Mouse (Mus musculus) heart, embryonic 12.5 days (tissue): ENCODE measurements around the gene Fzd2. TPM values are rescaled to one million over a fixed set of nuclear protein-coding genes. Genes with fewer than 3 reads are reported as not detected.
"Not testable (repeated sequence)": the region's sequence is repeated elsewhere in the genome, so short reads cannot be mapped to it uniquely, and the experiment has no call there.

ENCODE experiments used
- ATAC-seq: fragments of 200-750 bp; cut with Nextera tagmentation; 2 replicates; pipeline ENCODE4 v1.8.0; 2017; ENCODE audit warnings: moderate TSS enrichment, moderate library complexity; ENCODE audit not compliant: insufficient number of reproducible peaks, low FRiP score
- H3K27ac ChIP-seq: fragments of 300-500 bp; sonication (generic); 2 replicates; pipeline ENCODE4 v1.5.1; 2016; ENCODE audit warnings: mild to moderate bottlenecking, moderate library complexity; ENCODE audit not compliant: poor library complexity, severe bottlenecking
- H3K27me3 ChIP-seq: fragments of 300-500 bp; sonication (generic); replicated peaks from 2 replicates; pipeline ENCODE4 v1.6.1; 2016; ENCODE audit warnings: mild to moderate bottlenecking, moderate library complexity
- H3K36me3 ChIP-seq: fragments of 300-500 bp; sonication (generic); 2 replicates; pipeline ENCODE4 v1.6.1; 2016; ENCODE audit warnings: mild to moderate bottlenecking, moderate library complexity
- H3K4me1 ChIP-seq: fragments of 300-500 bp; sonication (generic); replicated peaks from 2 replicates; pipeline ENCODE4 v1.6.1; 2016; ENCODE audit warnings: mild to moderate bottlenecking
- H3K4me2 ChIP-seq: fragments of 300-500 bp; sonication (generic); 2 replicates; pipeline ENCODE4 v1.6.1; 2016; ENCODE audit warnings: mild to moderate bottlenecking, moderate library complexity
- H3K4me3 ChIP-seq: fragments of 300-500 bp; sonication (generic); 2 replicates; pipeline ENCODE4 v1.5.1; 2016; ENCODE audit warnings: mild to moderate bottlenecking
- H3K9ac ChIP-seq: fragments of 300-500 bp; sonication (generic); 2 replicates; pipeline ENCODE4 v1.6.1; 2016; ENCODE audit warnings: mild to moderate bottlenecking, moderate library complexity
- H3K9me3 ChIP-seq: fragments of 300-500 bp; sonication (generic); replicated peaks from 2 replicates; pipeline ENCODE4 v1.6.1; 2016; ENCODE audit warnings: mild to moderate bottlenecking, moderate library complexity
- WGBS: fragments of 180-500 bp; shearing (Covaris S2); methylation state at CpG from one replicate; pipeline ENCODE4 v1.1.7; 2016; 5-methylcytosine and 5-hydroxymethylcytosine counted together
- polyA plus RNA-seq: library from polyadenylated mRNA; unstranded; fragments of >200 nt; fragmentation: Nextera tagmentation; extraction: Ambion mirVana; gene quantifications from 2 replicates; pipeline ENCODE4 v1.2.1, GENCODE M21; 2016

Fzd2 gene
- polyA plus RNA-seq, result 32.0 and 33.8 TPM in 2 replicates

DNA sequence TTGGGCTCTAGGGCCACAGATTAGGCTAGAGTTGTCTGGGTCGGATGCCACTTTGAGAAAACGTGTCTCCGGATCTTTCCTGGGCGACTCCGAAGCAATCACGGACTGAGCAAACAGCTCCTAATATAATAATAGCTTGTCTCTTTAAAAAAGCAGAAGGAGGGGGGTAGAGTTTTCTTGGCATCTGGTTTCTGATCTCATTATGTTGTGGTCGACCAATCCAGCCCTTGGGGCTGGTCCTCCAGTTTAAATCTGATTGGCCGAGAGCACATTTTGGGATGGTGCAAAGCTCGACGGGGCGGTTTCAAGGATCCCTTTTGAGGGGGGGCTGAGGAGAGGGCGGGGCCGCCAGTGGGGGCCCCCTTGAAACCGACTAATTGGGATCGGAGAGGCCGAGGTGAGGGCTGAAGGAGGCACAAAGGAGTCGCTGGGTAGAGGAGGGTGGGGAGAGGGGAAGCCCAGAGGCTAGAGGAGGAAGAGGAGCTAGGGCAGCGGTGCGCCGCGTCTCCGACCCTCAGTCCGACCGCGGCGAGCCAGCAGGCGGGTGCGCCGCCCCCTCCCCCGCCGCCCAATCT lies at the start of gene Fzd2:
TSS of gene Fzd2 (plus strand) at position 387 of the 575 bp plus-strand sequence.
- under 1% methylated on average over 29 of the region's 31 CpGs for WGBS
- peak within 1 kb of the TSS; percentile 77 for H3K4me2 ChIP-seq
- H3K9ac ChIP-seq, result peak within 1 kb of the TSS; percentile 96
- no peaks in the 10 kb centered on the region for H3K27me3 ChIP-seq
- 0 out of 2 replicates have a peak, but pooled peaks cover 4% of the 10 kb centered on the region for H3K36me3 ChIP-seq
- peak within 1 kb of the TSS; percentile 90 for H3K4me3 ChIP-seq
- peak within 1 kb of the TSS; percentile 97 for H3K27ac ChIP-seq
- H3K4me1 ChIP-seq, result peaks cover 20% of the 10 kb centered on the region
- no peaks in the 10 kb centered on the region for H3K9me3 ChIP-seq
- peak; percentile 90 for ATAC-seq

DNA sequence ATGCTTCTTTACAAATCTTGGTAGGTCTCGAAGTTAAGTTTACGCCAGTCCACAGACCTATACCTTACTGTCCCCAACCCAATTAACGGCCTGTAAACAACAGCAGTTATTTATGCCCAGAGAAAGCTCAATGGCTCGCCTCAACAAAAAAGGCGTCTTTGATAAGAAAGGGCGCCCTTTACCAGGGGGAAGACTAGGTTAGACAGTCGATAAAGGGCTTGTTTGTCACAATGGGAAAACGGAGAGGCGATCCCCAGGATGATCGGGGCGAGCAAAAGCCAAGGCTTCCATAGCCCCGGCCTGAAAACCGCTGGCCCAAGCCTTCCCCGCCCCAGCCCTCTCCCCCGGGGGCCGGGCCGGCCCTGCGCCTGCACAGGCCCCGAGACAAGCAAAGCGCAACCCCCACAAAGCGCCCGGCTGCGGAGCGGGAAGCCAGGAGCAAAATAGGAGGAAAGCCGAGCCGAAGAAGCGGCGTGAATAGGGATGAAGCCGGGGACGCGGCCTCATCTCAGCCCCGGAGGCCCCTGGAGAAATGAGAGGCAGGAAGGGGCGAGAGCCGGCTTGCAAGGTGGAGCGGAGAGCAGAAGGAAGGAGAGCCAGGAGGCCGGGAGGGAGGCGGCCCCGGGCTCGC lies 48.7 kb upstream of the Fzd2 start:
- under 1% methylated on average over 39 of the region's 39 CpGs for WGBS
- ATAC-seq, result peak; percentile 65

DNA sequence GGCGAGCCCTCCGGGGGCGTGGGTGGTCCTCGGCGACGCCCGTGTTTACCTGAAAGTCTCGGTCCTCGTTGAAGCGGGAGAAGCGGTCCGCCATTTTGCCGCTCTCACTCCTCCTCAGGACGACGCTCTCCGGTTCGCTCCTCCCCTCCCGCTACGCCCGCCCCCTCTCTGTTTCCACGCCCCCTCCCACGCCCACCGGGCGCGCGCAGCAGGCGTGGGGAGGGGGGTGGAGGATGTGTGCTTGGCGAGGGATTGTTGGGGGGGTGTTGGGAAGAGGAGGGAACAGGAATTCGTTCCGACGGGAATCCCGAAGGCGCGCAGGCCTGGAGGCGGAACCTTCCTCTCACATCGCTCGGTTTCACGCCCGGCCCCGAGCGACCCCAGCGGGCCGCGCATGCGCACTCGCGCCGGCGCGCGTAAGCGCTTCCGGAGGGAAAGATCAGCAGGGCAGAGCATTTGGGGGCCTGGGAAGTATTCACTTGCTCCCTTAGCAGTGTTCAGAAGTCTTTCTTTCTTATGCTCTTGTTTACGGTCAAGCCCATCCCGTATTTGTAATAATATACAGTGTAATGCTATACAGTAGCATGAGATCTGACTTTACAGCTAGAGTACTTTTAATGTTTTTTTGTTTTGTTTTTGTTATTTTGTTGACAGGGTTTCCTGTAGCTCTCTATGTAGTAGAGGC lies 48.0 kb upstream of the Fzd2 start, which contains the start of gene Gpatch8:
TSS of gene Gpatch8 (minus strand) at position 362 of the 685 bp plus-strand sequence.
- H3K27ac ChIP-seq, result peak within 1 kb of the TSS; percentile 91
- H3K4me3 ChIP-seq, result peak within 1 kb of the TSS; percentile 87
- 0% methylated on average over 46 of the region's 55 CpGs for WGBS
- no peaks in the 10 kb centered on the region for H3K27me3 ChIP-seq
- H3K4me1 ChIP-seq, result peaks cover 14% of the 10 kb centered on the region
- H3K9ac ChIP-seq, result peak within 1 kb of the TSS; percentile 98
- peak; percentile 97 for ATAC-seq
- no peaks in the 10 kb centered on the region for H3K9me3 ChIP-seq
- no peaks in the 10 kb centered on the region for H3K36me3 ChIP-seq
- H3K4me2 ChIP-seq, result peak within 1 kb of the TSS; percentile 89

More for the DNA sequence above, 48.7 kb upstream of the Fzd2 start:
- H3K9me3 ChIP-seq, result no peaks in the 10 kb centered on the region
- no peaks in the 10 kb centered on the region for H3K27me3 ChIP-seq
- no peaks in the 10 kb centered on the region for H3K36me3 ChIP-seq
- H3K4me2 ChIP-seq, result peak overlapping the region; percentile 89
- peak overlapping the region; percentile 87 for H3K4me3 ChIP-seq
- peaks cover 17% of the 10 kb centered on the region for H3K4me1 ChIP-seq
- peak overlapping the region; percentile 91 for H3K27ac ChIP-seq
- peak overlapping the region; percentile 98 for H3K9ac ChIP-seq

DNA sequence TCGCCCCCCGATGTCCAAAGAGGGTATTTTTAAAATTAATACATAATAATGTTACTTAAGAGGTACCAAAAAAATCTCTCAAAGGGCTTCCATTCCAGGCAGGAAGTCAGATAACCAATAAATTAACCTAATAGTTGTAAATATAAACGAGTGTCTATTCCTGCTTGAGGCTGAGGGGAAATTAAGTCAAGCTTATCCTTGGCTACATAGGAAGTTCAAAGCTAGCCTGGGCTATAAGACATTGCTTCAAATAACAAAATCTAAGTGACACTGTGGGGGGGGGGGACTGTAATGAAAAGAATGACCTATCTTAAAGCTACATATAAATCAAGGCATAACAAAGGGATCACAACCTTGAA lies 47.5 kb upstream of the Fzd2 start:
- H3K4me1 ChIP-seq, result peaks cover 13% of the 10 kb centered on the region
- H3K4me2 ChIP-seq, result no peak overlapping the region
- no peak for ATAC-seq
- no peak overlapping the region for H3K9ac ChIP-seq
- no peaks in the 10 kb centered on the region for H3K36me3 ChIP-seq
- WGBS, result 16% methylated on average over 3 of the region's 3 CpGs
- peak overlapping the region; percentile 87; the same call in 1 of the 2 replicates for H3K4me3 ChIP-seq
- H3K9me3 ChIP-seq, result no peaks in the 10 kb centered on the region
- no peaks in the 10 kb centered on the region for H3K27me3 ChIP-seq
- peak overlapping the region; percentile 22 for H3K27ac ChIP-seq

DNA sequence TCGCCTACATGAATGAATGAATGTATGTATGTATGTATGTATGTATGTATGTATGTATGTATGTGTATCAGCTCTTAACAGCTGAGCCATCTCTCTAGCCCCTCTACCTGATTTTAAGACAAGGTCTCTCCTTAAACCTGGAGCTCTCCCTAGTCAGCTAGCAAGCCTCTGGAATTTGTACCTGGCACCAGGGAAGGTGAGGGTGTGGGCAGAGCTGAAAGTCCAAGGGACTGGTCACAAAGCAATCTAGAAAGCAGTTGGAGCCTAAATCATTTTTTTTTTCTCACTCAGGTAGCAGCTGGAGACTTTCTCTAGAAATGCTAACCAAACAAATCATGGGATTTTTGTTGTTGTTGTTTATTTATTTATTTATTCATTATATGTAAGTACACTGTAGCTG lies 46.8 kb upstream of the Fzd2 start:
- H3K9me3 ChIP-seq, result no peaks in the 10 kb centered on the region
- 94% methylated on average over 1 of the region's 1 CpGs for WGBS

DNA sequence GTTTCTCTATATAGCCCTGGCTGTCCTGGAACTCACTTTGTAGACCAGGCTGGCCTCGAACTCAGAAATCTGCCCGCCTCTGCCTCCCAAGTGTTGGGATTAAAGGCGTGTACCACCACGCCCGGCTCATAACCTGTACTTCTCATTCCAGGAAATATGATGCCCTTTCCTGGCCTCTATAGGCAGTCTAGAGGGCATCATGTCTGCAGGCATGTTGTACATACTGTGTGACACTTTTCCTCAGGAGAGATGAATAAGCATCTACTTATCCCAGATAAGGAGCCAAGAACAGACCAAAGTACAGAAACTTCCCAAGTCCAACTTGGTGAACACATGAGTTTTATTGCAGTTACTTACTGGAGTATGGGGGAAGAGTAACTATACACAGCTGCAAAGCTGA lies 45.5 kb upstream of the Fzd2 start:
- H3K27ac ChIP-seq, result no peak overlapping the region
- H3K9ac ChIP-seq, result no peak overlapping the region
- no peak for ATAC-seq
- no peaks in the 10 kb centered on the region for H3K36me3 ChIP-seq
- H3K4me2 ChIP-seq, result no peak overlapping the region
- H3K4me1 ChIP-seq, result peaks cover 11% of the 10 kb centered on the region
- no peak overlapping the region for H3K4me3 ChIP-seq
- no peaks in the 10 kb centered on the region for H3K27me3 ChIP-seq
- H3K9me3 ChIP-seq, result no peaks in the 10 kb centered on the region
- 85% methylated on average over 5 of the region's 5 CpGs for WGBS

More for the DNA sequence above, 46.8 kb upstream of the Fzd2 start:
- H3K27me3 ChIP-seq, result no peaks in the 10 kb centered on the region
- ATAC-seq, result no peak
- no peak overlapping the region for H3K27ac ChIP-seq
- no peaks in the 10 kb centered on the region for H3K36me3 ChIP-seq
- no peak overlapping the region for H3K4me3 ChIP-seq
- H3K9ac ChIP-seq, result no peak overlapping the region
- H3K4me2 ChIP-seq, result no peak overlapping the region
- H3K4me1 ChIP-seq, result peaks cover 13% of the 10 kb centered on the region

DNA sequence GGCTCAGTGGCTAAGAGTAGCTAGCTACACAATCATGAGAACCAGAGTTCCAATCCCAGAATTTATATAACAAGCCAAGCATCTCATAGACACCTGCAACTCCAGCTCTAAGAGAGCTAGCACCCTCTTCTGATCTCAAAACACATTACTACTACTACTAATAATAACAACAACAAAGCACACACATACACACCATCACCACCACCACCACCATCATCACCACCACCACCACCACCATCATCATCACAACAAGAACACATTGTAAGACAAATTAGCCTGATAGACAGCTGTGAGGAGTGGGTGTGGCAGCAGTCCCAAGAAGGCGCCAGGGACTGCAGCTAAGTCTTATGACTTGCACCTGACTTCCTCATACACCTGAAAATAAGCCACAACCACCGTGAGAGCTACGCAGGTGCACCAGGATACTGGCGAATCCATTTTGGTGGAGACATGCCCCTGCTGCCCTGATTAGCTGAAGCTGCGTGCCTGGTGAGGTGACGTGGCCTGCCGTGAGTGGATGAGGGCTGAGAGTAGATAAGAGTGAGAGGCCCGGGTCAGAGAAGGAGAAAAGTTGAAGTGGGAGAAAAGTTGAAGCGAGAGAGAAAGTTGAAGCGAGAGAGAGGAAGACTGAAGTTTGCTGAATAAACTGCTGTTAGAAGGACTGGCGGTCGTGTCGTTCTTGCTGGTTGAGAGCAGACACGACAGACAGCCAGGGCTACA lies 39.1 kb upstream of the Fzd2 start:
- not testable (repeated sequence) for H3K9ac ChIP-seq, H3K36me3 ChIP-seq, H3K4me1 ChIP-seq, H3K9me3 ChIP-seq, H3K4me3 ChIP-seq, H3K27me3 ChIP-seq
- WGBS, result 40% methylated on average over 14 of the region's 14 CpGs
- H3K27ac ChIP-seq, result peak overlapping the region; percentile 70; the same call in 1 of the 2 replicates
- H3K4me2 ChIP-seq, result peak overlapping the region; percentile 43
- 0 out of 2 replicates have a peak, but pooled peaks have one; percentile 71 for ATAC-seq

DNA sequence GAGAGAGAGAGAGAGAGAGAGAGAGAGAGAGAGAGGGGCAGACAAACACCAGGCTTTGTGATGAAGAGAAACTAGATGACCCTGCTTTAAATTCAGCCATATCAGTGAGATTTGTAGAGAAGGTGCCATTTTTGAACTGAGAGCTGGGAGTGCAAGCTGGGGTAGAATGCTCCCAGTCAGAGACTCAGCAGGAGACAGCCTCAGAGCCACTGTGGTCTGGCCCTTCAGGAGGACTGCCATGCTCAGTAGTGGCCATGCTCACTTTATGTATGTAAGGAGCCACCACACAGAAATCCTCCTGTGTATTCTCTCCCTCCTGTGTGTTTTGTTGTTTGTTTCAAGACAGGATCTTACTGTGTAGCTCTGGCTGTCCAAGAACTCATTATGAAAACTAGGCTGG lies 38.5 kb upstream of the Fzd2 start:
- ATAC-seq, result no peak
- H3K4me1 ChIP-seq, result peaks cover 9% of the 10 kb centered on the region; the same call in 1 of the 2 replicates
- H3K4me3 ChIP-seq, result no peak overlapping the region
- no peaks in the 10 kb centered on the region for H3K36me3 ChIP-seq
- H3K9ac ChIP-seq, result no peak overlapping the region
- no peaks in the 10 kb centered on the region for H3K9me3 ChIP-seq
- H3K27ac ChIP-seq, result peak overlapping the region; percentile 70
- peak overlapping the region; percentile 43; the same call in 1 of the 2 replicates for H3K4me2 ChIP-seq
- H3K27me3 ChIP-seq, result no peaks in the 10 kb centered on the region

DNA sequence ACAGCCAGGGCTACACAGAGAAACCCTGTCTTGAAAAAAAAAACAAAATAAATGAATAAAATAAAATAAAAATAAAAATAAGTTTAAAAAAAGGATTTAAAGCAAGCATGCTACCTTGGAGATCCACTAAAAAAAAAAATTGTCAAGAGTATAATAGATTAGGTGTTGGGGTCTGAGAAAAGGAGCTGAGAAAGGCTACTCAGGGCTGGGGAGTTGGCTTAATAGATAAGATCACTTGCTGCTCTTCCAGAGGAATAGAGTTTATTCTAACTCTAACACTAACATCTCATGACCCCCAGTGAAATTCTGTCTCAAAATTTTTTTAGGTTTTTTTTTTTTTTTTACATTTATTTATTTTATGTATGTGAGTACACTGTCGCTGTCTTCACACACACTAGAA lies 37.9 kb upstream of the Fzd2 start:
- no peaks in the 10 kb centered on the region for H3K9me3 ChIP-seq
- H3K4me2 ChIP-seq, result no peak overlapping the region
- WGBS, result 100% methylated on average over 1 of the region's 1 CpGs
- no peaks in the 10 kb centered on the region for H3K27me3 ChIP-seq
- no peak overlapping the region for H3K27ac ChIP-seq
- H3K4me3 ChIP-seq, result no peak overlapping the region
- H3K9ac ChIP-seq, result no peak overlapping the region
- H3K4me1 ChIP-seq, result peaks cover 9% of the 10 kb centered on the region; the same call in 1 of the 2 replicates
- no peaks in the 10 kb centered on the region for H3K36me3 ChIP-seq
- ATAC-seq, result no peak

DNA sequence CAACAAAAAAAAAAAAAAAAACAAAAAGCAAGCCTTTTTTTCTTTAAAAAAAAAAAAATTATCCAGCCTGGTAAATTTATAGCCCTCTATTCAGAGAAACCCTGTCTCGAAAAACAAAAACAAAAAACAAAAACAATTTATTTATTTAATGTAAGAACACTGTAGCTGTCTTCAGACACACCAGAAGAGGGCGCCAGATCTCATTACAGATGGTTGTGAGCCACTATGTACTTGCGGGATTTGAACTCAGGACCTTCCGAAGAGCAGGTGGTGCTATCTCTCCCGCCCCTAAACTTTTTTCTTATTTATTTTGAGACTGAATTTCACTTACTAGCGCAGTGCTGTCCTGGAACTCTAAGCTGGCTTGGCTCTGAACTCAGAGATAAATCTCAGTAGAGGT lies 37.0 kb upstream of the Fzd2 start:
- Histone ChIP-seq H3K36me3 (no peaks in the 10 kb centered on the region), H3K4me3 (no peak overlapping the region)
- WGBS, result 88% methylated on average over 6 of the region's 6 CpGs

DNA sequence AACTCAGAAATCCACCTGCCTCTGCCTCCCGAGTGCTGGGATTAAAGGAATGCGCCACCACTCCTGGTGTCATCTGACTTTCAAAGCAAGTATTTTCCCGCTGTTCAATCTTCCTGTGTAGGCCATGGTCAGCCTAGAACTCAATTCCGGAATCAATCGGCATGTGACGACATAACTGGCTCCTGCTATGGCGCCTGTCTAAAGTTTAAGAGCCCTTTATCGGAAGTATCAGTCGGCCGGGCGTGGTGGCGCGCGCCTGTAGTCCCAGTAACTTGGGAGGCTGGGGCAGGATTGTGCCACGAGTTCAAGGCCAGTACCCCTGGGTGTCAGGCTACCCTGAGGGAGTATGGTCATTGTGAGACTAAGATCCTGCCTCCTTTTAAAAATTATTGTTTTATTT lies 36.5 kb upstream of the Fzd2 start:
- Histone ChIP-seq H3K36me3 (no peaks in the 10 kb centered on the region), H3K4me3 (no peak overlapping the region), H3K4me2 (no peak overlapping the region), H3K9ac (no peak overlapping the region), H3K27me3 (no peaks in the 10 kb centered on the region), H3K4me1 (peaks cover 9% of the 10 kb centered on the region; the same call in 1 of the 2 replicates), H3K9me3 (no peaks in the 10 kb centered on the region), H3K27ac (no peak overlapping the region)
- 94% methylated on average over 15 of the region's 15 CpGs for WGBS
- ATAC-seq, result no peak

More for the DNA sequence above, 37.0 kb upstream of the Fzd2 start:
- no peak overlapping the region for H3K27ac ChIP-seq
- H3K4me2 ChIP-seq, result no peak overlapping the region
- no peak for ATAC-seq
- H3K9ac ChIP-seq, result no peak overlapping the region
- peaks cover 9% of the 10 kb centered on the region; the same call in 1 of the 2 replicates for H3K4me1 ChIP-seq
- no peaks in the 10 kb centered on the region for H3K9me3 ChIP-seq
- H3K27me3 ChIP-seq, result no peaks in the 10 kb centered on the region
